Mouse (Mus musculus) lung, postnatal 4 days (tissue): ENCODE data around the gene Nup107.

Experiments used
- DNase-seq, 2 experiments: peaks; one replicate each; pipeline ENCODE4 v3.0.0; 2021

Nup107 gene

DNA sequence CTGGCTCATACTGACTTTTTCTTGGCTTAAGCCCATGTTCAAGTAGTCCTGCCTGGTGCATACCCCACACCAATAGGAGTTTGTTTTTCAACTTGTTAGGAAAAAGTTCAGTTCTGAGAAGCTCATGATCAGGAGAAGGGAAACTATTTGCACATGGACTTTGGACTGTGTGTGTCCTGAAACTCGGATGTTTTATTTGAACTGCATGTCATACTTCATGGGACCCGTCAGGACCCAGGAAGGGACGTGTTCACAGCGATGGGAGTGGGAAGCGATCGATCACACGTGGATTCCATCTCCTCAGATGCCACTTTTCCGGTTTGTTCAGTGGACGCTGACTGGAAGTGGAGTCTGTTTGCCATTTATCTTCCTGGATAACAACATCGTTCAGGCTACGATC is 7.3 kb upstream of the Nup107 start:
- no peak for DNase-seq

DNA sequence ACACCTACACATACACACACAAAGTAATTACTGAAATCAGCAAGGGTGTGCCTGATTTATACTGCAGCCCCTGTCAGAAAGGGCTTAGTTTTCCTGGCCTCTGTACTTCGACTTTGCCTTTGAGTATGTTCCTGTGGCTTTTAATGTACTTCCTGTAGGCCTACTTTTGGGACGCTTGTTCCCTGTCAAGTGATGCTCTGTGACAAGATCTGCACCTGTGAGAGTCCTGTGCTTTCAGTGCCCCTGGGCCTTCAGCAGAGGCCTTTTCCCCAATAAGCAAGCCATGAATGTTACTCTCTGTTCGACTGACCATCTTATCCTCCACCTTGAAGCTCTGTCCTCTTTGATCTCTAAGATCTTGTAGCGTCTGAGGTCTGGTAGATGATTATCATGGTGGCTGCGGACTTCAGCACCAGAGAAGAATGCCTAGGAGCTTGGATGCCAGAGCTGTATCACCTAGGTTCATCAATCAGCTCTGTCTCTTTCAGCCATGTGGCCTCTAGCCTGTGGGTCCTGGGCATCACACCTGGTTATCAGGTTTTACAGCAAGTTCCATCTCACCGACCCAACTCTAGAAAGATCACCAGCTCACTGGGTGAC is 6.0 kb upstream of the Nup107 start:
- DNase-seq = no peak

DNA sequence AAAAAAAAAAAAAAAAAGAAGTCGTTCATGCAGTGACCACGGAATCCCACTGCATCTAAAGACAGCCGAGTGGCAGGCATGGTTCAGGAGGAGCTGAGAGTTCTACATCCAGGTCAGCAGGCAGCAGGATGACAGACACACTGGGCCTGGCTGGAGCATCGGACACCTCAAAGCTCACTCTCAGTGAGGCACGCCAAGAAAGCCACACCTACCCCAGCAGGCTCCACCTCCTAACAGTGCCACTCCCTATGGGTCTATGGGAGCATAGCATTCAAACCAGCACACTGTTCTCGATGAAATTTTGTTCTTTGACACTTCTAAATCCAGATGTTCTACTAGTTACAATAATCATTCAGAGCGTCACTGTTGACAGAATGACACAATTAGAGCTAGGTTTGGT is 5.2 kb upstream of the Nup107 start:
- DNase-seq = no peak

DNA sequence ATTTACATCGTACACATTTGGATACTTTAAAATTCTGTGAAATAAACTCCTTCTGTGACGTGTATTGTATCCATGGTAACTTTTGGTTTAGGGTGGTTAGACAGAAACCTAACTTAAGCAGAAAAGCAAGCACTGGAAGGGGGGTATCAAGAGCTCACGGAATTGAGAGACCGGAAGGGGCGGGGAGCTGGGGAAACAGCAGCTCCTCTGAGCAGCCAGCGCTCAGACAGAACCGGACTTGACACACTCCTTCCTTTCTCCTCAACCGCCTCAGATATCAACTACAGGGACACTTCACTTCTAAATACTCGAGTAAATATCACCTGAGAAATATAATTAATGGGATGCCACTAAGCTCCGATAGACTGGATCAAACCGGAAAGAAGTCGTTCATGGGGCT is 4.6 kb upstream of the Nup107 start:
- DNase-seq = no peak

DNA sequence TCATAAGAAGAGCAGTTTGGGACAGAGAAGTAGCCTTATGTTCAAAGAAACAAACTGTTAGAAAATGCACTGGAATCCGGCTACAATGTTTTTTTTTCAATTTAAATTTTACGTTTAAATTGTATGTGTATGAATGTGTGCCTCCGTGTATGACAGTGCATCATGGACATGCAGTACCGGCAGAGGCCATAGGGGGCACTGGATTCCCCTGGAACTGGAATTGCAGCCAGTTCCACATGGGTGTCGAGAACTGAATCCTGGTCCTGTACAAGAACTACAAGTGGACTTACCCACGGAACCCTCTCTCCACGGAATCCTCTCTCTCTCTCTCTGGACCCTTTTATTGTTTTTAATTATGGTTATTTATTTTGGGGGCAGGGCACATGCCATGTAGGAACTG is 3.7 kb upstream of the Nup107 start:
- DNase-seq = peak in 1 of 2 experiments; percentile 22

DNA sequence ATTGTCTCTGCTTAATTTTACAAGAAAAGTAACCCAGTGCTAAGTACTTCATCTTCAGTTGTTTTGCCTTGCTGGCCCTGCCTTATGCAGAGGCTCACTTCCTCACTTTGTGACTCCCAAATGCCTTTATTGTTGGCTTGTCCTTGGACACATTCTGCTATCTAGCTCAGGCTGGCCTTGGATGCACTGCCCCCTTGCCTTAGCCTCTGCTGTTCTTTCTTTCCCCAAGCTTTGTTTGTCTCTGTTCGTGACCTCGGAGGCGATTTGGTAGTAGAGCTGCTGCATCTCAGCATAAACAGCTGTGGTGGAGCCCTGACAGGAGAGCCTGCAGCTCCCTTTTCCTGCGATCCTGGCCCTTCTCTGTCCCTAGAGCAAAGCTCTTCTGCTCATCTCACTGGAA is 2.7 kb upstream of the Nup107 start:
- no peak for DNase-seq

DNA sequence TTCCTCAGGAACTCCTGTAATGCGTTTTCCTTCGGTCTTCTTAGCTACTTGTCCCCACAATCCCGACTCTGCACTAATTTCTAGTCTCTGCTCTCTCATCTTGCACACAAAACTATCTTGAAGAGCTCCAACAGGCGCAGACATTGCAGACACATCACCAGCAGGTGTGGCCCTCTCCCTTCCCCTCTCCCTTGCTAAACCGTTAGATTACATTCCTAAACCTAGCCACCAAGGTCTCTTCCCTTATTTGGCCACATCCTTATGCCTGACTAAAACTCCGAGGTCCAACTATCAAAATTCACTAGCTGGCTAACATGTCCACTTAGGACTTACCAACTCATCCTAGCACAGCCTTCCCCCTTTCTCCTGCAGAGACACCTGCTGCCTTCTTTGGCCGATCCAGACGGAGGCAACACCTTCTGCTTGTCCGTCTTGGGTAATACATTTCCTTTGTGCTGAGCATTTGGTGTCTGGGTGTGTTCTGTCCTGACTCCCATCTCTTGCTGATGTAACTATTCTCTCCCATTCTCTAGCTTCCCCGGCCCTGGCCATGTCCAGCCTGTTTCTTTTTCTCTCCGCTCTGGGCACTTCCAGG is 1.0 kb upstream of the Nup107 start:
- DNase-seq = no peak

DNA sequence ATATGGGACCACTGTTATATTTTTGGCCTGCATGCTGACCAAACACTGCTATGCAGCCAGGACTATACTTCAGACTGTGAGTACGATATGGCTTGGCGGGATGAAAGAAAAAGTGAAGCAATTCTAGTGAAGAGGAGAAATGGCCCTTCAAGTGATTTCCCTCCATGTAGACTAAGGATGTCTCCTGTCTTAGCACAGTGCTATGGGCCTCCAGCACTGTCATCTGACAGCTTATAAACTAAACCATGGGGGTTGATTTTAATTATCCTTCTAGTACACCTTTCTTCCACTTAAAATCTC is 1.4 kb downstream of the Nup107 start:
- no peak for DNase-seq

DNA sequence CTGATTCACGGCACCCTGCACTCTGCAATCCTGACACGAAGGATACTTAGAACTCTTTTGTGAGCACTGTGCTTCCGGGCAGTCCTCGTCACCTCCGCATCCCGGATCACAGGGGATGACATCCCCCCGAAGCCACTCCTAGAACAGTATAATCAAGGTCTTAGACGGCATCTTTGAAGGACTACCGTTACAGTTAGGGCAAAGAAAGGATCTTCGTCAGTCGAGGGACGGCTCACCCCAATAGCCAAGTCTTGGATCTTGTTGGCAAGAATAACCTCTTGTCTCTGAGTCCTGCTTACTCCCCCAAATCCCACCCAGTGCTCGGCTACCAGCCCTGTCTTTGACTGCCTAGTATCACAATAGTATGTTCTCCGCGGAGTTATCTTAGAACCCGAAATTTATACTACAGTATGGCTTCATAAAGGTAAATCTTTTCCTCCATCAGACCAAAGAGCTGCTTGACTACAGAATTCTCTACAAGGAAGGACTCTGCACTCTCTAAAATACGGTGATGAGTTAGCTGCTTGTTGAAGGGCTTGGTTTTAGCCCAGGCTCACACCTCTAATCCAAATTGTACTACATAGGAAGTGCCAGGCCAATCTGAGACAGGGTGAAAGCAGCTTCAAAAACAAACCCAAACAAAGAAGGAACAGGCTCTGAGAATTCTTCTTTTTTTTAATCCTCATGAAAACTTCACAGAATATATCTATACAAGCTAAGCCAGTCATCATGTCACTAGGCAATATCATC is 1.9 kb downstream of the Nup107 start:
- DNase-seq = no peak

DNA sequence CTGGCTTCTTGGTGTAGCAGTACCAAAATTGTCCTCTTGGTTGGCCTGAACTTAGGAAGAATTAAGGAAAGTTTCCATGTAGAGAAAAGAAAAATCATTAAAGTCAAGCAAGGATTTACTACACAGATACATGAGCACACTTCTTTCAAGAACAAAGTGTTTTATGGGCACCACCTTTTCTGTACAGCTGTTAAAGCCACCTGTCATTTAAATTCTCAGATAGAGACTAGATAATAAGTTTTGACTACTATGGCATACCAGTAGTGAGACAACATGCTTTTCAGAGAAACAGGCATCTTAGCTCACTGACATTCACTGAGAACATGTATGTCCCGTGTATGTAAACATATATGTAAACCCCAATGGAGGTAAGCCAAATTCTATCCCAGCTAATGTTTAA is 2.5 kb downstream of the Nup107 start:
- no peak for DNase-seq

DNA sequence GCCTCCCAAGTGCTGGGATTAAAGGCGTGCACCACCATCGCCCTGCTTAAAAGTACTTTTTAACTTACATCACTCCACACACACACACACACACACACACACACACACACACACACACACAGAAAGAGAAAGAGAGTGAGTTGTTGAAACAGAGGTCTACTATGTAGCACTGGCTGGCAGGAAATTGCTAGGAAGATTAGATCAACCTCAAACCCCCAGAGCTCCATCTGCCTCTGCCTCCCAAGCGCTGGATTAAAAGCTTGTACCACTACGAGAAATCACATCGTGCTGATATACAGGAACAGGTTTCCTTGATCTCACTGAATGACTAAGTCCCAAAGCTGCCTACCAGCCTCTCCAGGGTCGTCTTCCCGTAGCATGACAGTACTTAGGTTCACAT is 7.9 kb downstream of the Nup107 start:
- DNase-seq = no peak

DNA sequence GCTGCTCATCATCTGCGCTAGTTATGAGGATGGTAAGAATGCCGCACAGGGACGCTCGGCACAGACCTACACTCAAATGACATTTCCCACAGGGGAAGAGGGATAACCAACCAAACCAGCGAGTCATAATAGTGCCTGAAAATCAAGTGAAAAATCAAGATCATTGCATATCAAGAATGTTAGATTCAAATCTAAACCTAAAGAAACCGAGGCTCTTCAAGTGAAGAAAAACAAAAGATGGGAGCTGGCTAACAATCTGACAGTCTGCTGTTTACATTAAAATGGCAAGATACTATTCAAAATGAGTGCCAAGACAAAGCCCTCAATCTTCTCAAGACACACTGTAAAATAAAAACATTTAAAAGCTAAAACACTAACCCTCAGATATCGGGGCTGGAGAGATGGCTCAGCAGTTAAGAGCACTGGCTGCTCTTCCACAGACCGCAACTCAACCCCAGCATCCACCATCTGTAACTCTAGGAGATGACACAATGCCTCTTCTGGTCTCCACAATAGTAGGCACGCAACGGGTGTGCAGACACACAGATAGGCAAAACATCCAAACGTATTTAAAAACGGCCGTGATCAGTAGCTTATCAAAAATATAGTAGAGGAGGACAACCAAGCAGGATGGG is 8.6 kb downstream of the Nup107 start:
- DNase-seq = no peak

DNA sequence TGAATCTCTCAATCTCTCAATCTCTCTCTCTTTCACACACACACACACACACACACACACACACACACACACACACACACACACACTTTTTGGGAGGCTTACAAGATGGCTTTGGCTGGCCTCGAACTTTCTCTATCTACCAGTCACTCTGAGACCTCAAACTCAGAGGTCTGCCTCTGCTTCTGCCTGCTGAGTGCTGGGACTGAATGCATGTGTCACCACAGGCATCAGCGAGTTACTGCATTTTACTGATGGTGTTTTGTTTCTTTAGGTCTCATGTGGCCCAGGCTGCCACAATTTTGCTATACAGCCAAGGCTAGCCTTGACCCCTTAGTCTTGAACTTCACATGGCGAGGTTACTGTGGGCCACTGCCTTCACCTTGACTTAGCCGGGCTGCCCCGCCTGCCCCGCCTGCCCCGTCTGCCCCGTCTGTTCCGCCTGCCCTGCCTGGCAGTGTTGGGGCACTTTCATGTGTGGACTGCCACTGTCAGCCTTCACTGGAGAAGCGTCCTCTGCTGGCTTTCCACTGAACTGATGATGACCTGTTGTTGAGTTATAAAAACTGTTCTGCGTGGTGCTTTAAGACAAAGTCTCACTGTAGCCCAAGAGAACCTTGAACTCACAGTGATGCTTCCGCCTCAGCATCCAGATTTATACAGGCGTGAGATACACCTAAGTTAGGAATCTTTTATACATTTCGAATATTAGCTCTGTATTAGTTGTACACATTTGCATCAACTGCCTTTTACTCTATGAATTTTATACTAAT is 9.8 kb downstream of the Nup107 start:
- DNase-seq = no peak

DNA sequence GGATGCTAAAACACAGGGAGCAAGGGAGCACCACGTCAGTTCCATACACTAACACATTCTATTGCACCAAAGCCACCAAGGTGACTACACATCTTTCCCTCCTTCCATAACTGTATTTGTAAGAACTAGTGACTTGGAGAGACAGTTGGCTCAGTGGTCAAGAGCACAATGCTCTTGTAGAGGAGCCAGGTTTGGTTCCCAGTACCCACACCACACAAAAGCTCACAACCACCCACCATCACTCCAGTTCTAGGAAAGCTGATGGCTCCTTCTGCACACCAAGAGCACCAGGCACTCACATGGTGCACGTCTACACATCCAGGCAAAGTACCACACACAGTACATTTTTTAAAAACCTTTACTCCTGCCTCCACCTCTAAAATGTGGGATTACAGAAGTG is 10.4 kb downstream of the Nup107 start:
- DNase-seq = no peak

DNA sequence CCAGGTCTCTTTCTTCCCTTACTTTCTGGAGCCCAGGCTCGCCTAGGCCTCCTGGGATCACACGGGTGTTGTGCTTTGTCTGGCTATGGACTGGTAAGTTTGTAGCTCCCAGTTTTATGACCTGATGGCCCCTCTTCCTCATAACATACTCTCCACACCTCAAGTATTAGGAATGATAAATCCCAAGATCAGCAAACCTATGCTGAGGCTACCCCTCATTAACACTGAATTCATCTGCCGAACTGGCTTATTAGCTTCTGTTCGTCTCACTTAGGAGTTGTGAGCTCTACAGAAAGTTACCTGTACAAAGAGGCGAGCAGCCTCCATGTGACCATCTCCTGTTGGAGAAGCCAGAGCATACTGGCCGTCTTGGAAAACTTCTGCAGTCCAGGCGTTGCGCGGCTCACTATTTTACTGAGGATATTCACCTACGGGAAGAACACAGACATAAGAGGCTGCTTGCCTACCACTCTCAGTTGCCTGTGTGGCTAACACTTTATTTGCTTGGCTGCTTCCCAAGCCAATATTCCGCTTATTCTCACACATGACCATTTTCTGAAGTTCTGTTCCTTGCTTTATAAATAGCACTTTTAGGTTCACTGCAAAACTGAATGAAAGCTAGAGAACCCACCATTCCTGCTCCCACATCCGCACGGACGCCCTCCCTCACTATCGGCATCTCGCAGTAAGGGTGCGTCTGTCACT is 11.3 kb downstream of the Nup107 start:
- no peak for DNase-seq

DNA sequence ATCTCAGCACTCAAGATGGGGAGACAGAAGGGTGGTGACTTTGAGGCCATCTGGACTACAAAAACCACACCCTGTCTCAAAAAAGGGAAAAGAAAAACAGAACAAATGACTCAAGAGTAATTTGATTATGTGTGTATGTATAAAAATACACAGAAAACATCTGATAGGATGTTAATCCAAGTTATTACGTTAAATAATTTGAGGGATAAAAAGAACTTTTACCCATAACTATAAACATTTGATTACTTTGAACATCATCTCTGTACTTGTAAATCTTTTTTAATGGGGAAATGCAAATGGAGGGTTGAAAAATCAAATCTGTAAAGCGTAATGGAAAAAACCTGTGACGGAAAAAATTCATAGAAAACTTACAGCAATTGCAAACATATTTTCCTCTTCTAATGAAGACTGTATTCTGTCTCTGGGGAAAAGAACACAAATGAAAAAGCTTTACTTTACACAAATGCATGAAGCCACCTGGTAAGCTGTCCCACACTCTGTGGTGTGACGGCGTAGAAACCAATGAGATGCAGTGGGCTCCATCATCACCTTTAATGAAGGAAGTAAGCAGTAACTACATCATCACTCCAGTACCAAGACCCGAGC is 12.1 kb downstream of the Nup107 start:
- no peak for DNase-seq

DNA sequence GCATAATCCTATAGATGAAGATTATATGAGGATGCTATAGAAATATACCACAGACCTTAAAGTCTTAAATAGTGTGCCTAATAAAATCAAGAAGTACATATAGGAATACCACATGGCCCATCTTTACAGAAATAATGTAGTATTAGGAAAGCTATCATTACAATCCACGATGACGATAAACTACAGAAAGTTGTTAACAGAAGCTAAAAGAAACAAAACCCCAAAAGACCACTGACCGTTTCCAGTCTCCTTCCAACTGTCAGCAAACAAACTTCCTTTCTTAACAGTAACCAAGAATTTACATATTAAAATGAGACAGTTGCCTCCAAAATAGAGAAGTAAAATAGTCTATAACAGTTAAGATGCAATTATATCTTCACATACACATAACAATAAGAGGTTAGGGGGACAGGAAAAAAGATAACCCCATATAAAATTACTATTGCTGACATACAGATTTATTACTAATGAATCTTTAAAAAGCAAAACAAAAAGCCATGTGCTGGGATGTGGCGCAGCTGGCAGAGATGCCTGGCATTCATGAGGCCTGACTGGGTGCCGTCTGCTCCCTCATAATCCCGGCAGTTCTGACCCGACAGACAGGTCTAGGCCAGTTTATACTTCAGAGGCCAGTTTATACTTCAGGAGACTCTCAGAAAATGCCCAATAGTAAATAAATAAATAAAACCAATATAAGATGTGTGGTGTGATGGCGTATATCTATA is 12.8 kb downstream of the Nup107 start:
- no peak for DNase-seq

DNA sequence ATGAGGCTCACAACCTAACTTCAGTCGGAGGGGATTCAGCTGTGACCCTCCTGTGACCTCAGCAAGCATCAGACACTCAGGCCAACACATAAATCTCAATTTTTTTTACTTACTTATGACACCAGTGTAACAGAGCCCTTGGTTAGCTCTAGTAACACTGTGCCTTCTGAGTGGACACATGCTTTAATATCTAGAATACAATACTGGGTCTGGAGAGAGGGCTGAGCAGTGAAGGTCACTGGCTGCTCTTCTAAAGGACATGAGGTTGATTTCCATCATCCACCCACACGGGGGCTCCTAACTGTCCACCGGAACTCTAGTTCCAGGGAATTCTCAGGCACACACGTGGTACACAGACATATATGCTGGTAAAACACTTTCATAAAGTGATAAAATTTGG is 13.6 kb downstream of the Nup107 start:
- DNase-seq = no peak

DNA sequence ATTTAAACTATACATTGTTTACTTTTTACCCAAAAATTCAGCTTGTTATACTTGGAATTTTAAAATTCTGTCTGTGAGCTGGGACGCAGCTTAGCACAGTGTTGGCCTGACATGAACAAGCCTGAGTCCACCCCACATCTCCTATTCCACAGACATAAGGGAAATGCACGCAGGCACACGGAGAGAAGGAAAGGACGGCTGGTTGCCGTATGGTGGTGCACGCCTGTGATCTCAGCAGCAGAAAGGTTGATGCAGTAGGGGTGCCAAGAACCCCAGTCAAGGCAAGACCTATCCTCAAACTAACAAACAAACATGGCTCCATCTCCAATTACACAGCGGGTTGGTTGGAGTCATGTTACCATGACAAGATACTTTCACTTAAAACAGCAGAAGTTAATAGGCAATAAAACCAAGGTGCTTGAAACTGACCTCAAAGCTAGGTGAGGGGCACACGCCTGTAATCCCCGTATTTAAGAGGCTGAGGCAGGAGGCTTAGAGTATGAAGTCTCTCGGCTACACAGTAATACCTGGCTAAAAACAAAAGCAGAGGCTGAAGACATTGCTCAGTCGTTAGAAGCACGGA is 14.1 kb downstream of the Nup107 start:
- DNase-seq = no peak

DNA sequence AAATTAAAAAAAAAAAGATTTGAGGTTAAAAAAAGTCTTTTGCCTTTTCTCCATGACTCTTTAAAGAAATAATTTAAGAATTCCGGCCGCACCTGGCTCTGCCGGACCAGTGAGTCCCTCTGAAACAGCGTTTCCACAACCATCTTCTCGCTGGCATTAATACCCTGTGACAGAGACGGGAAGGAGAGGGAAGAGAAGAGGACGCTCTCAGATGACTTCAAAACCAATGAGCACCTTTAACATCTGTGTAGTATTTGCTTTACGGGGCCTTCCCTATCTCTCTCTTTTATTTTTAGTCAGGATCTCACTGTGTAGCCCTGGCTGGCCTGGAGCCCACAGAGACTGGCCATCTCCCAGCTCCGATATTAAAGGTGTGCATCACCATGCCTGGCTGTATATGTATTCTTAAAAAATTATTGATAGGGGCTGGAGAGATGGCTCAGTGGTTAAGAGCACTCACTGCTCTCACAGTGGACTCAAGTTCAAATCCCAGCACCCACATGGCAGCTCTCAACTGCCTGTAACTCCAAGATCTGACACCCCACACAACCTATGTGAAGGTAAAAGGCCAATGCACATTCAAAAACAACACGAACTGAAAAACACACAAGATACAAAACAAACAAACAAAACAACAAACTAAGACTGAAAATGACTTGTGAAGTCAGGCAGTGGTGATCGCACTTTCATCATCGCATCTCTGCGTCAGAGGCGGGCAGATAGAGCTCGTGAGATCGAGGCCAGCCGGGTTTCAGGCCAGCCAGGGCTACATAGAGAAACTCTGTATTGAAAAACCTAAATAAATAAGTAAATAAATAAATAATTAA is 14.8 kb downstream of the Nup107 start:
- DNase-seq = no peak

DNA sequence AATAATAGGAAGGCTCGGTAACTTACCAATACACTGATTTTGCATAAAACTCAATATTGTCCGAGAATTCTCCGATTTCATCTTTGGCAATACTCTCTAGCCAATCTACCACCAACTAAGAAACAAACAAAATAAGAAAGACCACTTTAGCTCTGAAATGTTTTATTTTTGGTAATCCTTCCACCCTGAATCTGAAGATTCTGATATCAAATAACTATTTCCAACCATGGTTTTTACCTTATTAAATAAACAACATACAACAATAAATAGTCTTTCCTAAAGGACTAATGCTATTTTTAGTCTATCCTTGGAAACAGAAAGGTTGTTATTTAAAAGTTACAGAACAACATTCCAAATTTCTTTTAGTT is 15.4 kb downstream of the Nup107 start:
- no peak for DNase-seq
